Mouse (Mus musculus) olfactory bulb, adult 2 months (tissue): Measurements from ENCODE around the gene Gdpd3.

Source experiments
- CTCF ChIP-seq: fragments of 200-500 bp; IDR thresholded peaks from 2 replicates; pipeline ENCODE4 v1.5.1; 2012; ENCODE audit warnings: low read depth, mild to moderate bottlenecking, low read length, moderate library complexity; ENCODE audit not compliant: insufficient read depth
- POLR2A ChIP-seq: fragments of 200-500 bp; IDR thresholded peaks from 2 replicates; pipeline ENCODE4 v1.6.1; 2012; ENCODE audit warnings: mild to moderate bottlenecking, low read depth, low read length, moderate library complexity; ENCODE audit not compliant: insufficient read depth

GRCm38 (mm10) chr7:126740132-126740735 lies 25.9 kb upstream of the Gdpd3 start:
- no peak for TF ChIP-seq CTCF
- TF ChIP-seq POLR2A = no peak
